Mouse (Mus musculus) CH12.LX (cell line): Measurements from ENCODE around the gene Zfp423.

Experiments
- CTCF ChIP-seq, 2 experiments: IDR thresholded peaks in 1 of 2; conservative IDR thresholded peaks in 1 of 2; 2 replicates each; pipeline ENCODE4 v1.5.1; 2011 to 2012; ENCODE audit warnings: low read depth in 2 of 2, low read length in 2 of 2, improper control_type of control experiment in 1 of 2, inconsistent platforms in 1 of 2, mild to moderate bottlenecking in 1 of 2, moderate library complexity in 1 of 2
- GABPA ChIP-seq: IDR thresholded peaks from 2 replicates; pipeline ENCODE4 v1.6.1; 2012; ENCODE audit warnings: low read depth, low read length, improper control_type of control experiment, inconsistent platforms; ENCODE audit not compliant: insufficient replicate concordance
- HCFC1 ChIP-seq: IDR thresholded peaks from 2 replicates; pipeline ENCODE4 v1.6.1; 2012; ENCODE audit warnings: low read depth, mild to moderate bottlenecking, inconsistent platforms, low read length, improper control_type of control experiment
- JUND ChIP-seq: conservative IDR thresholded peaks from 2 replicates; pipeline ENCODE4 v1.6.1; 2011; ENCODE audit warnings: low read depth, low read length, improper control_type of control experiment
- NELFE ChIP-seq: IDR thresholded peaks from 2 replicates; pipeline ENCODE4 v1.6.1; 2011; ENCODE audit warnings: low read depth, low read length, improper control_type of control experiment
- POLR2A ChIP-seq: IDR thresholded peaks from 2 replicates; pipeline ENCODE4 v1.6.1; 2011; ENCODE audit warnings: low read depth, mild to moderate bottlenecking, improper control_type of control experiment, low read length
- POLR2AphosphoS2 ChIP-seq: IDR thresholded peaks from 2 replicates; pipeline ENCODE4 v1.6.1; 2011; ENCODE audit warnings: low read depth, low read length, improper control_type of control experiment
- SMC3 ChIP-seq: IDR thresholded peaks from 2 replicates; pipeline ENCODE4 v1.6.1; 2011; ENCODE audit warnings: low read depth, low read length, improper control_type of control experiment
- TCF12 ChIP-seq: IDR thresholded peaks from 2 replicates; pipeline ENCODE4 v1.6.1; 2014; ENCODE audit warnings: low read depth, mild to moderate bottlenecking, inconsistent platforms, low read length, improper control_type of control experiment
- USF1 ChIP-seq: IDR thresholded peaks from 2 replicates; pipeline ENCODE4 v1.6.1; 2014; ENCODE audit warnings: low read depth, mild to moderate bottlenecking, inconsistent platforms, low read length, improper control_type of control experiment
- ZKSCAN1 ChIP-seq: IDR thresholded peaks from 2 replicates; pipeline ENCODE4 v1.6.1; 2012; ENCODE audit warnings: low read depth, inconsistent platforms, low read length, improper control_type of control experiment, borderline replicate concordance
- ZNF384 ChIP-seq: IDR thresholded peaks from 2 replicates; pipeline ENCODE4 v1.6.1; 2012; ENCODE audit warnings: low read depth, low read length, improper control_type of control experiment, inconsistent platforms

DNA sequence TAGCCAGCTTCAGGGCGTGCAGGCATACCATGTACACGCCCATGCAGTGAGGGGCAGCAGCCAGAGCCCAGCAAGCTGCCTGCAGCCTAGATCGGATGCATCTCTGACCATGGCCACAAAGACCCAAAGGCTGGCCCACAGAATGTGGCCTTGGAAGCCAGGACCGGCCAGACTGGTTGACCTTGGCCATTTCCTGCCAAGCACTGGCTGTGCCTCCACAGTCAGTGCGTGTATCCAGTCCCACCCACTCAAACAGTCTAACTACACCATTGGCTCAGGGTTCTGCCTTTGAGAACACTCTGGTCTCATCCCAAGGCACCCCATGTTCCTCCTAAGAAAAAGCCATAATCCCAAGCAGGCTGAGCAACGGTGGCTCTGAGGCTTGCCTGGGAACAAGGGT, 65.8 kb downstream of the Zfp423 start:
- TF ChIP-seq POLR2A, result no peak
- TF ChIP-seq GABPA, result no peak
- no peak for TF ChIP-seq USF1
- no peak for TF ChIP-seq TCF12
- TF ChIP-seq NELFE, result no peak
- TF ChIP-seq HCFC1, result no peak
- no peak for TF ChIP-seq ZKSCAN1
- no peak for TF ChIP-seq CTCF (conservative IDR thresholded peaks at IDR 0.05 in 1 of 2, IDR thresholded peaks at IDR 0.05 in 1 of 2; ENCODE audit: low read depth in 2 of 2, low read length in 2 of 2)
- no peak for TF ChIP-seq ZNF384
- TF ChIP-seq JUND, result no peak
- no peak for TF ChIP-seq POLR2AphosphoS2
- TF ChIP-seq SMC3, result no peak
